Mouse (Mus musculus) heart, postnatal 0 days (tissue): Measurements from ENCODE around the gene Gm10318. TPM values are rescaled to one million over a fixed set of nuclear protein-coding genes. Genes with fewer than 3 reads are reported as not detected.

Source experiments
- ATAC-seq: fragments of 200-750 bp; cut with Nextera tagmentation; 2 replicates; pipeline ENCODE4 v1.8.0; 2017; ENCODE audit warnings: low read depth, moderate number of reproducible peaks, moderate library complexity; ENCODE audit not compliant: insufficient read depth
- DNase-seq: peaks from one replicate; pipeline ENCODE4 v3.0.0-alpha.2; 2016; ENCODE audit warnings: low spot score
- H3K27ac ChIP-seq: fragments of 300-500 bp; sonication (generic); 2 replicates; pipeline ENCODE4 v1.5.1; 2014; ENCODE audit warnings: low read depth, mild to moderate bottlenecking
- H3K27me3 ChIP-seq: fragments of 300-500 bp; sonication (generic); 2 replicates; pipeline ENCODE4 v1.6.1; 2014; ENCODE audit warnings: low read length, mixed read lengths; ENCODE audit not compliant: control insufficient read depth, insufficient read depth
- H3K36me3 ChIP-seq: fragments of 300-500 bp; sonication (generic); replicated peaks from 2 replicates; pipeline ENCODE4 v1.6.1; 2014; ENCODE audit warnings: low read length, mixed read lengths; ENCODE audit not compliant: control insufficient read depth, insufficient read depth
- H3K4me1 ChIP-seq: fragments of 300-500 bp; sonication (generic); 2 replicates; pipeline ENCODE4 v1.6.1; 2014; ENCODE audit warnings: antibody characterized with exemption; ENCODE audit not compliant: control insufficient read depth, insufficient read depth
- H3K4me2 ChIP-seq: fragments of 300-500 bp; sonication (generic); 2 replicates; pipeline ENCODE4 v1.6.1; 2014; ENCODE audit warnings: low read depth, mild to moderate bottlenecking, low read length, moderate library complexity
- H3K4me3 ChIP-seq: fragments of 300-500 bp; sonication (generic); 2 replicates; pipeline ENCODE4 v1.5.1; 2014; ENCODE audit warnings: low read depth, low read length
- H3K9ac ChIP-seq: fragments of 300-500 bp; sonication (generic); replicated peaks from 2 replicates; pipeline ENCODE4 v1.6.1; 2014; ENCODE audit warnings: low read depth, low read length, mixed read lengths
- H3K9me3 ChIP-seq: fragments of 300-500 bp; sonication (generic); replicated peaks from 2 replicates; pipeline ENCODE4 v1.6.1; 2016; ENCODE audit warnings: low read length; ENCODE audit not compliant: control insufficient read depth
- CTCF ChIP-seq: IDR thresholded peaks from 2 replicates; pipeline ENCODE4 v1.5.1; 2016; ENCODE audit warnings: antibody characterized with exemption, control low read depth, low read depth
- EP300 ChIP-seq: IDR thresholded peaks from 2 replicates; pipeline ENCODE4 v1.6.1; 2016; ENCODE audit warnings: antibody characterized with exemption, low read depth
- WGBS: fragments of 180-500 bp; shearing (Covaris S2); extraction: QIAGEN DNeasy Blood & Tissue Kit; methylation state at CpG from one replicate; pipeline ENCODE4 v1.1.7; 2014; 5-methylcytosine and 5-hydroxymethylcytosine counted together
- polyA plus RNA-seq: library from polyadenylated mRNA; unstranded; fragments of >200 nt; fragmentation: Nextera tagmentation; extraction: Ambion mirVana; gene quantifications from 2 replicates; pipeline ENCODE4 v1.2.1, GENCODE M21; 2015
- total RNA-seq: library from RNA; depleted of rRNA; stranded (reverse); fragments of >200 nt; gene quantifications from 2 replicates; pipeline ENCODE4 v1.2.3, GENCODE M21; 2014; ENCODE audit warnings: low replicate concordance

Gm10318 gene
- total and polyA plus RNA-seq, 2 experiments from 2014 or later: not detected

GRCm38 (mm10) chr10:77847538-77847937 lies 5.1 kb upstream of the Gm10318 start:
- Histone ChIP-seq H3K4me3 (no peak overlapping the region), H3K4me2 (no peak overlapping the region), H3K9ac (no peak overlapping the region), H3K36me3 (no peaks in the 10 kb centered on the region), H3K27ac (no peak overlapping the region), H3K9me3 (0 out of 2 replicates have a peak, but pooled peaks cover 15% of the 10 kb centered on the region), H3K4me1 (no peaks in the 10 kb centered on the region), H3K27me3 (no peaks in the 10 kb centered on the region)
- no peak for DNase-seq
- TF ChIP-seq EP300 (no peak), CTCF (no peak)
- ATAC-seq: no peak
- WGBS: 69% methylated on average over 2 of the region's 2 CpGs

- no peak within 1 kb of the TSS for H3K27ac ChIP-seq
- ATAC-seq: no peak
- WGBS: 46% methylated on average over 7 of the region's 7 CpGs
These were observed 9.0 kb downstream of the Gm10318 start, which contains the start of gene Gm3285 for GRCm38 (mm10) chr10:77861675-77862074. TSS of gene Gm3285 (plus strand) at chr10:77861975.

GRCm38 (mm10) chr10:77864067-77864761 lies 11.6 kb downstream of the Gm10318 start:
- Histone ChIP-seq H3K27ac (no peak overlapping the region), H3K9ac (no peak overlapping the region), H3K27me3 (no peaks in the 10 kb centered on the region), H3K36me3 (no peaks in the 10 kb centered on the region), H3K4me3 (no peak overlapping the region), H3K4me1 (no peaks in the 10 kb centered on the region), H3K9me3 (no peaks in the 10 kb centered on the region), H3K4me2 (no peak overlapping the region)
- DNase-seq: no peak
- ATAC-seq: no peak
- no peak for TF ChIP-seq CTCF
- WGBS: 34% methylated on average over 13 of the region's 14 CpGs

More at GRCm38 (mm10) chr10:77861675-77862074, 9.0 kb downstream of the Gm10318 start, which contains the start of gene Gm3285:
- Histone ChIP-seq H3K36me3 (no peaks in the 10 kb centered on the region), H3K4me3 (no peak within 1 kb of the TSS), H3K4me2 (no peak within 1 kb of the TSS), H3K9me3 (no peaks in the 10 kb centered on the region), H3K4me1 (no peaks in the 10 kb centered on the region), H3K27me3 (no peaks in the 10 kb centered on the region), H3K9ac (no peak within 1 kb of the TSS)
- TF ChIP-seq CTCF (no peak), EP300 (no peak)
- no peak for DNase-seq

DNA sequence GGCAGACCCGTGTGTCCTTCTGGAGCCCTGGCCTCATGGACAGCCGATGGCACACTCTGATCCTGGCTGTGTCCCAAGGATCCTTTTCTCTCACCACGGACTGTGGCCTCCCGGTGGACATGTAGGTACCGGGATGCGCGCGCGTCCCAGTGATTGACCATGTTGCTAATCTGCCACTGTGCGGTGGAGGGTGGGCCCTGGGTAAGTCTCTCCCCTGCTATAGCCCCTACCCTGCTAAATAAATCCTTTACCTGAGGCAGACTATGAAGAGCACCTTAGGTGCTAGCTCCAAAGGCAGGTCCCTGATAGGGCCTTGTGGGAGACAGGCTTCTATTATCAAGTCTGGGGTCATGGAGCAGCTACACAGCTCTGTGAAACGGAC lies 12.1 kb downstream of the Gm10318 start:
- no peak overlapping the region for H3K4me2 ChIP-seq
- H3K9ac ChIP-seq: no peak overlapping the region
- TF ChIP-seq CTCF (no peak), EP300 (no peak)
- H3K27me3 ChIP-seq: no peaks in the 10 kb centered on the region
- H3K4me3 ChIP-seq: no peak overlapping the region
- no peak for ATAC-seq
- no peak overlapping the region for H3K27ac ChIP-seq
- WGBS: 37% methylated on average over 11 of the region's 11 CpGs
- H3K36me3 ChIP-seq: no peaks in the 10 kb centered on the region
- no peaks in the 10 kb centered on the region for H3K4me1 ChIP-seq
- no peak for DNase-seq
- no peaks in the 10 kb centered on the region for H3K9me3 ChIP-seq

- no peak for TF ChIP-seq CTCF
- TF ChIP-seq EP300: no peak
- Histone ChIP-seq H3K36me3 (no peaks in the 10 kb centered on the region), H3K9me3 (no peaks in the 10 kb centered on the region; the same call in 1 of the 2 replicates), H3K9ac (no peak overlapping the region), H3K4me2 (no peak overlapping the region), H3K27ac (no peak overlapping the region), H3K4me1 (no peaks in the 10 kb centered on the region), H3K4me3 (no peak overlapping the region), H3K27me3 (no peaks in the 10 kb centered on the region)
- no peak for ATAC-seq
- DNase-seq: no peak
- 13% methylated on average over 1 of the region's 1 CpGs for WGBS
These were observed 14.9 kb downstream of the Gm10318 start for GRCm38 (mm10) chr10:77867546-77867945.

DNA sequence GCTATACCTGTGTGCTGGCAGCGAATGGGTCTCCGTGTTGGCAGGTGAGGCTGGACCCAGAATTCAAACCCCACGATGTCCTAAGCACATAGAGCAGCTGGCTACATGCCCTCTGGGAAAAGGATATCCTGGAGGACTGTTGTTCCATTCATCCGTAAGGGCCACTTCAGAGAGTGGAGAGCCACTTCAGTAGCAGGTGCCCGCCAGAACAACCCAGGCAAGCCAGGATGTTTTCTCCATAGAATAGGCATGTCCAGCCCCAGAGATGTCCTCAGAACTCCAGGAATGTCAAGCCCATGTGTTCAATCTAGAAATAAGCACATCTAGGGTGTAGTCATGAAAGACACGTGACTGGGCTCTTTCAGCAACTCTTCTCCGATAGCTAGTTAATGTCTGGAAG lies 17.0 kb downstream of the Gm10318 start:
- Histone ChIP-seq H3K9me3 (no peaks in the 10 kb centered on the region; the same call in 1 of the 2 replicates), H3K9ac (no peak overlapping the region), H3K4me2 (no peak overlapping the region), H3K4me1 (no peaks in the 10 kb centered on the region), H3K4me3 (no peak overlapping the region), H3K27ac (no peak overlapping the region), H3K36me3 (no peaks in the 10 kb centered on the region), H3K27me3 (no peaks in the 10 kb centered on the region)
- DNase-seq: no peak
- TF ChIP-seq CTCF (no peak), EP300 (no peak)
- ATAC-seq: no peak
- WGBS: 73% methylated on average over 7 of the region's 7 CpGs
